Mouse (Mus musculus): Measurements from ENCODE around the gene Mapk9.
"Not testable (repeated sequence)": the region's sequence is repeated elsewhere in the genome, so short reads cannot be mapped to it uniquely, and the experiment has no call there.

Mapk9 gene

GRCm38 (mm10) chr11:49846401-49847070 is at the start of gene Mapk9:
Mapk9 (plus strand) TSS chr11:49846751.
- DNase-seq (ENCODE audit: low spot score in 2 of 2), result peak; percentile 97 to 98

GRCm38 (mm10) chr11:49798931-49799330 is 47.6 kb upstream of the Mapk9 start:
- DNase-seq (ENCODE audit: low spot score in 2 of 2), result no peak

- DNase-seq (ENCODE audit: low spot score in 2 of 2), result no peak
Observed at GRCm38 (mm10) chr11:49801516-49801915, 45.0 kb upstream of the Mapk9 start.

- DNase-seq (ENCODE audit: low spot score in 2 of 2), result no peak
Observed at GRCm38 (mm10) chr11:49803801-49804200, 42.8 kb upstream of the Mapk9 start.

- DNase-seq (ENCODE audit: low spot score in 2 of 2), result no peak
Observed at GRCm38 (mm10) chr11:49806218-49806617, 40.3 kb upstream of the Mapk9 start.

- DNase-seq (ENCODE audit: low spot score in 2 of 2), result no peak
Observed at GRCm38 (mm10) chr11:49808946-49809345, 37.6 kb upstream of the Mapk9 start.

GRCm38 (mm10) chr11:49810696-49811095 is 35.9 kb upstream of the Mapk9 start:
- not testable (repeated sequence) for DNase-seq (ENCODE audit: low spot score in 2 of 2)

- peak; percentile 17 to 27 for DNase-seq (ENCODE audit: low spot score in 2 of 2)
Observed at GRCm38 (mm10) chr11:49811099-49811541, 35.4 kb upstream of the Mapk9 start.

GRCm38 (mm10) chr11:49811879-49812278 is 34.7 kb upstream of the Mapk9 start:
- DNase-seq (ENCODE audit: low spot score in 2 of 2), result no peak

GRCm38 (mm10) chr11:49818869-49819566 is 27.5 kb upstream of the Mapk9 start:
- peak; percentile 71 to 93 for DNase-seq (ENCODE audit: low spot score in 2 of 2)

- DNase-seq (ENCODE audit: low spot score in 2 of 2), result peak; percentile 31 to 62
Observed at GRCm38 (mm10) chr11:49819676-49820075, 26.9 kb upstream of the Mapk9 start.

- no peak for DNase-seq (ENCODE audit: low spot score in 2 of 2)
Observed at GRCm38 (mm10) chr11:49820928-49821327, 25.6 kb upstream of the Mapk9 start.

GRCm38 (mm10) chr11:49821546-49821945 is 25.0 kb upstream of the Mapk9 start:
- no peak for DNase-seq (ENCODE audit: low spot score in 2 of 2)

- no peak for DNase-seq (ENCODE audit: low spot score in 2 of 2)
Observed at GRCm38 (mm10) chr11:49822337-49822736, 24.2 kb upstream of the Mapk9 start.

- DNase-seq (ENCODE audit: low spot score in 2 of 2), result peak; percentile 57 to 59
Observed at GRCm38 (mm10) chr11:49824896-49825295, 21.7 kb upstream of the Mapk9 start.

- no peak for DNase-seq (ENCODE audit: low spot score in 2 of 2)
Observed at GRCm38 (mm10) chr11:49827243-49827642, 19.3 kb upstream of the Mapk9 start.

GRCm38 (mm10) chr11:49829176-49829745 is 17.3 kb upstream of the Mapk9 start:
- DNase-seq (ENCODE audit: low spot score in 2 of 2), result no peak

- DNase-seq (ENCODE audit: low spot score in 2 of 2), result no peak
Observed at GRCm38 (mm10) chr11:49831980-49832379, 14.6 kb upstream of the Mapk9 start.

GRCm38 (mm10) chr11:49832962-49833361 is 13.6 kb upstream of the Mapk9 start:
- no peak for DNase-seq (ENCODE audit: low spot score in 2 of 2)

GRCm38 (mm10) chr11:49834248-49834647 is 12.3 kb upstream of the Mapk9 start:
- DNase-seq (ENCODE audit: low spot score in 2 of 2), result no peak

- DNase-seq (ENCODE audit: low spot score in 2 of 2), result no peak
Observed at GRCm38 (mm10) chr11:49835257-49835956, 11.1 kb upstream of the Mapk9 start.

- DNase-seq (ENCODE audit: low spot score in 2 of 2), result no peak
Observed at GRCm38 (mm10) chr11:49837717-49838407, 8.7 kb upstream of the Mapk9 start.
